Mouse (Mus musculus) megakaryocyte, embryonic 14.5 days (primary cell): Measurements from ENCODE around the gene Hsd17b11.

Experiments used
- FLI1 ChIP-seq: IDR thresholded peaks from 2 replicates; pipeline ENCODE4 v1.6.1; 2012; ENCODE audit warnings: low read length, inconsistent platforms, mixed read lengths
- GATA1 ChIP-seq: IDR thresholded peaks from 3 replicates; pipeline ENCODE4 v1.6.1; 2012; ENCODE audit warnings: mixed read lengths, low read length, inconsistent platforms, borderline replicate concordance

GRCm38 (mm10) chr5:104024762-104025161 is 3.0 kb upstream of the Hsd17b11 start:
- TF ChIP-seq GATA1 (no peak), FLI1 (no peak)
